Mouse (Mus musculus) gastrocnemius, postnatal 25 days (tissue): ENCODE results near the gene Emp3. TPM values are rescaled to one million over a fixed set of nuclear protein-coding genes. Genes with fewer than 3 reads are reported as not detected.
"Not testable (repeated sequence)": the region's sequence is repeated elsewhere in the genome, so short reads cannot be mapped to it uniquely, and the experiment has no call there.

ENCODE experiments used
- DNase-seq: peaks from one replicate; pipeline ENCODE4 v3.0.0; 2022
- long read RNA-seq, 2 experiments: library from polyadenylated mRNA; stranded (forward); transcript quantifications; one replicate each; pipeline ENCODE4 v2.0.0; 2021
- total RNA-seq, 2 experiments: library from RNA; stranded (reverse); gene quantifications; 1 replicate in 1 of 2; 2 replicates in 1 of 2; pipeline ENCODE4 v1.2.3; 2021

Gene Emp3
- total RNA-seq: 10 to 100 TPM; 13.2 to 17.0 TPM
- long read RNA-seq, experiment 1, transcript Emp3-201 (5 exons, 736 nt): major isoform, 15 of 18 reads
- long read RNA-seq, experiment 1, partial matches to known transcripts: 0 of 18 reads
- long read RNA-seq, experiment 1, other reads (novel, unspliced or antisense): 2 of 18 reads
- long read RNA-seq, experiment 2, transcript Emp3-201 (5 exons, 736 nt): major isoform, 16 of 20 reads
- long read RNA-seq, experiment 2, partial matches to known transcripts: 1 of 20 reads
- long read RNA-seq, experiment 2, other reads (novel, unspliced or antisense): 0 of 20 reads

DNA sequence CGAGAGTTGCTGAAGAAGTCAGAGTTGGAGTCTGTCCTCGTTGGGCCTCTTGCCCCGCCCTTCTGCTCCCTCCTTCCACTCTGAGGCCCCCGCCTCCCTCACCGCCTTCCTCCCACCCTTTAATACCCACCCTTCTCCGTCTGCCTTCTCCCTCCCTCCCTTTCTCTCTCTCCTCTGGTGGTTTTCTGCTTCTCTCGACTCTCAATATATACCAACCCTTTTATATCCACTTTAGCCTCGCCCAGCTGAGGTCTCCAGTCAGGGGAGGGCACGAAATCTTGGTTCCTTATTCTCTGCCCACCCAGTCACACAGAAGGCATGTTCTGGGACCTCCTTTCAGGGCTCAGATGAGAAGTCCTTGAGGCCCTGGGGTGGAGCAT, at the start of gene Emp3:
TSS of gene Emp3 (minus strand) at position 163 of the 380 bp plus-strand sequence.
- peak; percentile 70 for DNase-seq

- DNase-seq: no peak
Observed at GRCm38 (mm10) chr7:45956611-45957010, 35.4 kb upstream of the Emp3 start.

- no peak for DNase-seq
Observed at GRCm38 (mm10) chr7:45949061-45949460, 27.9 kb upstream of the Emp3 start.

- DNase-seq: not testable (repeated sequence)
Observed at GRCm38 (mm10) chr7:45943280-45943679, 22.1 kb upstream of the Emp3 start.

DNA sequence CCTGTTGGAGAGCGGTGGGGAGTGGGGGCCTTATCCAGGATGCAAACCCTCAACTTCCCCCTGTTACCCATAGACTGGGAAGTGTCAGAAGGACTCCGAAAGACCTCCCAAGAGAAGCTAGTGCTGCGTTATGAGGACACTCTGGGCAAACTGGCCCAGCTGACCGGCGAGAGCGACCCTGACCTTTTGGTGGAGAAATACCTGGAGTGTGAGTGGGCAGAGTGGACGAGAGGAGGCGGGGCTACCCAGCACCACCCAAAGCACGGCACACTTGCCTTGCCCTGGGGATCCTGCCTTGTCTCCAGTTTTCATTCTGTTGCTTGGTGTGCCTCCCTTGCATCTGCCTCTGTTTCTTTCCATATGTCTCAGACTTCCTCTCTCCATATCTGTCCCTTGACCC, 20.8 kb upstream of the Emp3 start:
- DNase-seq: no peak

DNA sequence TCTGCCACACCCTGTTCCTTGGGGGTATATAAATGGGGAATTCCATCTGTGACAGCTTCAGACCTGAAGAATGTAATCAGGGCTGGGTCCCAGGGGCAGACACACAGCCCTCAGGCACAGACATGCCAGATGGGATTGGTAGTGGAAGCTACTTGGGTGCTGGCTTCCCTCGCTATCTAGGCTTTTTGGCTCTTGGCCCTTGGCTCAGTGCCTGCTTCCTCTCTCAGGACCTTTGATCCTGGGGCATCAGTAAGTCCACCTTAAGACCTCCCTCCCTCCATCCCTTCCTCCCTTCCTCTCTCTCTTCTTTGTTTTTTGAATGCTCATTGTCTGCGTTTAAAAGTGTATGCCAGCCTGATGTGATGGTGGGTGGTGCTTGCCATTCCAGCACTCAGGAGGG, 18.6 kb upstream of the Emp3 start:
- no peak for DNase-seq

DNA sequence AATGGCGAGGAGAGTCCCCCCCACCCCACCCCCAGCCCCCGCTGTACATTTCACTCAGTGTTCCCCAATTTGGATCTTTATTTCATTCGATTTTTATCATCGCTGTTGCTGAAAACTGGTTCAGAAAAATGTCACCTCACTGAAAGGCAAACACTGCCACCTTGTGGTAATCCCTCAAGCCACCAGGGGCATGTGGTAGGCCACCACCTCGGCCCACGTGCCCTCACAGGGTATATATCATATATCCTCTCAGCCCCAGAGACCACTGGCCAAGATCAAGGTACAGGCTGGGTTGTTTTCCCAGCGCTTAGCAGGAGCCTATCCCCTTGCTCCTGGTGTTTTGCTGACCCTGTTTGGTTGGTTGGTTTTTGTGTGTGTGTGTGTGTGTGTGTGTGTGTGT, 13.9 kb upstream of the Emp3 start:
- no peak for DNase-seq

- not testable (repeated sequence) for DNase-seq
Observed at GRCm38 (mm10) chr7:45933766-45934165, 12.6 kb upstream of the Emp3 start.

- no peak for DNase-seq
Observed at GRCm38 (mm10) chr7:45929688-45930087, 8.5 kb upstream of the Emp3 start.

DNA sequence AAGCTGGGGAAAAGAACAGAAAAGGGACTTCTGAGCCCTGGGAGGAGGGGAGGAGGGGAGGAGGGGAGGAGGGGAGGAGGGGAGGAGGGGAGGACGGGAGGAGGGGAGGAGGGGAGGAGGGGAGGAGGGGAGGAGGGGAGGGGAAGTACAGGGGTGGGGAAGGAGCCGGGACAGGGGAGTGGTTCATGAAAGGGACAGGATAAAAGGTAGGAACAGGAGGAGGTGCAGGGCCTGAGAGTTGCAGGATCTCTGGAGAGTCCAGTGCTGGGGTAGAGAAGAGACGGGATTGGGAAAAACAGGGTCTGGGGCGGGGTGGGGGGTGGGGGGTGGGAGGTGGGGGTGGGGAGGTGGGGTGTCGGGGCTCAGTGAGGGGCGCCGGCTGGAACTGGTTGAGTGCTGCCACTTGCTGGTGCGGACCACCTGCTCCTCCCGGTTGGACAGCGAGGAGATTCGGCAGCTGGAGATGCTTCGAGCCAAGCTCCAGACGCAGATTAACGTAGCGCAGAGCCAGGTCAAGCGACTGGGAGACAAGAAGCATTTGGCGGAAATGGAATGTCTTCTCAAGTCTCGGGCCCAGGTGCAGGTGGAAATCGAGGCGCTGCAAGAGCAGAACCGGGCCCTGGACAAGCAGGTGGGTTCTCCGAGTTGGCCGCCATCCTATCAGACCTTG, 7.6 kb upstream of the Emp3 start:
- DNase-seq: no peak

- no peak for DNase-seq
Observed at GRCm38 (mm10) chr7:45924429-45924816, 3.2 kb upstream of the Emp3 start.

- DNase-seq: peak; percentile 85
Observed at GRCm38 (mm10) chr7:45923762-45924428, 2.7 kb upstream of the Emp3 start, which contains the start of gene Ccdc114. Ccdc114 (plus strand) TSS chr7:45924072.

DNA sequence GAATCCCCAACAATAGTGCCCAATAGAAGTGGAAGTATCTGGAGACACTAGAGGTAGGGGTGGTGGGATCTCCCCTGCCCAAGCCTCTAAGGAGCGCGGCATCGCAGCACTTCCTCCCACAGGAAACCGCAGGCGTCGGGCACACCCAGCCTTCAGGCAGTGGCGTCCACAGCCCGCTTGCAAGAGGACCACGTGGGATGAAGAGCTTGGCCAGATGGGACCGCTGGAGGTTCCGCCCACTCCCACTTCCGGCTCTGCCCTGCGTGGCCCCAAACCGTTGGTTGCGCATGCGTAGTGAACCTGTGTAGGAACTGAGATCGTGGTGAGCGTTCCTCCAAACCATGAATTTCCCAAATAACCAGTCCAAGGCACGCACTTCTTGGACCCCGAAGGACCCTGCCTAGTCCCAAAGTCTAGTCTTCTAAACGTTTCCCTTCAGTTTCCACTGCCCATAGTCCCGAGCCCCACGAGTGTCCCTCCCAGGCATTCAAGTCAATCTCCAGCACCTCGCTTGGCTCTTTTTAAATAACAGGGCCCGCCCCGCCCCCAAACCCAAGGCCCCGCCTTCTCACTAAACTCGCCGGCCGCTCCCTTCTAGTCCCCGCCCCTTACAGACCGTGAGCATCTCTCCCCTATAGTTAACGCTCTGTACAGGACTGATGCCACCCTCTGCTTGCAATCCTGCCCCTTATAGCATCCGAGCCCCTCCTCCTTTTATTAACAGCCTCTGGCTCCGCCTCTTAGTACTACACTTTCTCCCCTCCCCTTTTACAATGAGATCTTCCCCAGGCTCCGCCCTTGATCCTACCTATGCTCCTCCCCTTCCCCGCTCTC, 1.9 kb upstream of the Emp3 start:
- peak; percentile 95 for DNase-seq

GRCm38 (mm10) chr7:45921950-45922600, 871 bp upstream of the Emp3 start:
- no peak for DNase-seq

DNA sequence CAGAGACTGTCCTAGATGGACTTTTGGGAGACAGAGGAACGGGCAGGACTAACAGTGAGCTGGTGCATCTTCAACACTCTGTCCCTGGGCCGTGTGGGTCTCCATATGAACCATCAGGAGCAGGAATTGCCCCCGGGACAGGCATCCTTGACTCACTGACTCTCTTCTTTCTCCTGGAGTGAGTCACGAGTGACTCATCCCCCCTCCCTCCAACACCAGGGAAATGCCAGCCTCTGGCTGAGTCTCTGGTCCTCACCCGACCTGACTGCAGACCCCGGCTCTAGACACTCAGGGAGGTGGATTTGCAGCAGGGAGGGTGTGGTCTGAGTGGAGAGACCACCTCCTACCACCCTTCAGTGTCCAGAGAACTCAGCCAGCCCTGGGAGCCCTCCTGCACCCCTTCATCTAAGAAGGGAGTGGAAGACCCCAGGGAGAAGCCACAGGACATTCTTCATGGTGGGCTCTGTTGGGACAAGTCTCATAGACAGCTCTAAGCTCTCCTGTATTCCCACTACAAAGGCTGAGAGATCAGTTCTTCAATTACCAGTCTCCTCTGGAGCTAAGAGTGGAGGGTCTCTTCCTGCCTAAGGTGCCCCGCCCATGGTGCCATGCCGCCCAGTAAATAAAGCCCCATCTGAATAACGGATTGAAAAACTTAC, 492 bp downstream of the Emp3 start:
- peak; percentile 33 for DNase-seq

GRCm38 (mm10) chr7:45919761-45920160, 1.4 kb downstream of the Emp3 start:
- no peak for DNase-seq

GRCm38 (mm10) chr7:45919083-45919671, 2.0 kb downstream of the Emp3 start:
- no peak for DNase-seq

GRCm38 (mm10) chr7:45917926-45918325, 3.3 kb downstream of the Emp3 start:
- DNase-seq: no peak

DNA sequence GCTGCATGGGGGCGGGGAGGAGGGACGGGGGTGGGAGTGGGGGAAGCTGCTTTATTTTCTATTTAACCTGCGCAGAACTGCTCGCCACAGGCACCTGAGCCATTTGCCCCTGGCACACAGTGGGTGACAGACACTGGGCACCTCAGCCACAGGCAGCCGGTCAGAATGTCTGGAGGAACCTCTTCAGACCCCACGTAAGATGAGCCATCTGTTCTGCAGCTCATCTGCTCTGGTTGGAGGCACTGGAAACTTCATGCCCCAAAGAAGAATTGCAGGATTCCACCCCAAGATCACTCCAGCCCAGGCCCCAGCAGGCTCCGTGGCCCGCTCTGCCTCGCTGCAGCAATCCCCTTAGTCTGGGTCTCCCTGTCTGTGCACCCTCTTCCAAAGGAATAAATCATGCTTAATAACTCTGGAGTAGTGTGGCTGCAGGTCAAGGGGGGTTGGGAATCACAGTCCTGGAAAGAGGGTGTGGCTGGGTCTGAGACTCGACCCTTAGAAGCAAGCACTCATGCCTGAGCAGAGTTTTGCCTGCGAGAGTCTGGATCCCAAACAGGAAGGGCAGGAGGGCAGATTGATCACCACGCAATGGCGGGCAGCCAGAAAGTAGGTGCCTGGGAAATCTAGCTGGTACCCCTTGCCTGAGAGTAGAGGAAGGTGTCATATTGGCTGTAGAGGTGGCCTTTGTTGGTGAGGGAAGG, 4.0 kb downstream of the Emp3 start:
- DNase-seq: no peak
